Mouse (Mus musculus): ENCODE measurements around the gene Hopx. TPM values are rescaled to one million over a fixed set of nuclear protein-coding genes. Genes with fewer than 3 reads are reported as not detected.

Gene Hopx
- polyA plus RNA-seq, 1 experiment from 2014 or later = not detected

GRCm38 (mm10) chr5:77094510-77095491, 20.1 kb downstream of the Hopx start:
- Histone ChIP-seq H3K36me3 (no peaks in the 10 kb centered on the region), H3K9ac (peak overlapping the region; percentile 68), H3K4me1 (peaks cover 12% of the 10 kb centered on the region), H3K9me3 (replicated peaks) (no peaks in the 10 kb centered on the region), H3K4me2 (peak overlapping the region; percentile 94), H3K27me3 (replicated peaks) (peaks cover 48% of the 10 kb centered on the region), H3K27ac (no peak overlapping the region), H3K4me3 (peak overlapping the region; percentile 62)
- WGBS (ENCODE audit: insufficient replicate concordance) = 2% methylated on average over 69 of the region's 69 CpGs
- ATAC-seq = peak; percentile 60

DNA sequence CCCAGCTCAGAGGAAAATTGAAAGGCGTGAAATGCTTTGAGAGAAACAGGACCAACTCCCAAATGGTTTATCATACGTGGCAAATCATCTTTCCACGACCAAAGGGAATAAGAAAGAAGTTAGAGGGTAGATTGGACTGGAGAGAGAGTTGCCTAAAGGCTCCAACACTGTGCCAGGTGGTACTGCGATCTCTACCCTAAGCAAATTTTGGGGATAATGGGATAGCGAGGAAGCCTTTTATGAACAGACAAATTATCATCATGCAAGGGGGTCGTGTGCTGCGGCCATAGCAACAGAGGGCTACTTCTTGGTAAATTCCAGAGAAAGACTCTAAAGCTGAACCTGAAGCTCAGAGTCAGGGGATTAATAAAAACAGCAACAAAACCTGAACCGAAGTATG, 21.0 kb downstream of the Hopx start:
- H3K9me3 ChIP-seq (replicated peaks) = no peaks in the 10 kb centered on the region
- H3K36me3 ChIP-seq = no peaks in the 10 kb centered on the region
- peaks cover 12% of the 10 kb centered on the region for H3K4me1 ChIP-seq
- WGBS (ENCODE audit: insufficient replicate concordance) = 45% methylated on average over 8 of the region's 8 CpGs
- peak overlapping the region; percentile 62 for H3K4me3 ChIP-seq
- H3K9ac ChIP-seq = no peak overlapping the region
- peak overlapping the region; percentile 94 for H3K4me2 ChIP-seq
- no peak overlapping the region for H3K27ac ChIP-seq
- H3K27me3 ChIP-seq (replicated peaks) = peaks cover 45% of the 10 kb centered on the region
- no peak for ATAC-seq

DNA sequence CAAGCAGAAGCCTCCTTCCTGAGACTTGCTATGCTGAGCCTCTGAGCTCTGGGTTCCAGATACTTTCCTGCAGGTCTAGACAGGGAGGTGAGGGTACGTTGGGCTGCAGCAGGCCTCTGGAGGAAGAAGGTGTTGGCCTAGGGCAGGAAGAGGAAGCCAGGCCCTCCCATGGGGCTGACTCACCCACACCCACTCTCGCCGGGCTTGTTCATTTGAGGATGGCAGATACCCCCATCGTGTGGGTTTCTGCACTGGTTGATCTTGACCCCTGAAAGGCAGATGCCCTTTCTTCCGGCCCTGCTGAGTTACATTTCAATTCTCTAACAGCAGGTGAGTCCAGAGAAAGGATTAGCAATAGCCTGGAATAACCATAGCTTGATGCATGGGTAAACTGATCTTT, 22.4 kb downstream of the Hopx start:
- 34% methylated on average over 5 of the region's 5 CpGs for WGBS (ENCODE audit: insufficient replicate concordance)

DNA sequence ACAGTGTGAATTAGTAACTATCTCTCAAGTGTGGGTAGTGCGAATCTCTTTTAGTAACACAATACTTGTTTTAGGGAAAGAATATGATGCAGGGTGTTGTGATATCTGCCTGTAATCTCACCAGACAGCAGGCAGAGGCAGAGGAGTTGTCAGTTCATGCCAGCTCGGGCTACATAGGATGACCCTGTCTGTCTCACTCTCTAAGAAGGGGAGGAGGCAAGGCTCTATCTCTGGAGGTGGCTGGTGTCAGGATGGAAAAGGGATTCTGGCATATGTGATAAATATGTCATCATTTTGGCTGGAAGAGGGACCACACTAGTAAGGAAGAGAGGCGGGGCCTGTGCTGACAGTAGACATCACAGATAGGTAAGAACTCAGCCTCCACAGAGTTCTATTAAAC, 23.0 kb downstream of the Hopx start:
- Histone ChIP-seq H3K4me2 (no peak overlapping the region), H3K4me1 (peaks cover 12% of the 10 kb centered on the region), H3K27me3 (replicated peaks) (peaks cover 44% of the 10 kb centered on the region), H3K4me3 (no peak overlapping the region), H3K36me3 (no peaks in the 10 kb centered on the region), H3K27ac (no peak overlapping the region), H3K9ac (no peak overlapping the region), H3K9me3 (replicated peaks) (no peaks in the 10 kb centered on the region)
- 46% methylated on average over 3 of the region's 3 CpGs for WGBS (ENCODE audit: insufficient replicate concordance)
- no peak for ATAC-seq

More for the DNA sequence above, 22.4 kb downstream of the Hopx start:
- no peak for ATAC-seq
- no peaks in the 10 kb centered on the region for H3K36me3 ChIP-seq
- H3K27me3 ChIP-seq (replicated peaks) = peaks cover 45% of the 10 kb centered on the region
- no peak overlapping the region for H3K27ac ChIP-seq
- H3K4me2 ChIP-seq = no peak overlapping the region
- peaks cover 12% of the 10 kb centered on the region for H3K4me1 ChIP-seq
- no peaks in the 10 kb centered on the region for H3K9me3 ChIP-seq (replicated peaks)
- no peak overlapping the region for H3K4me3 ChIP-seq
- H3K9ac ChIP-seq = no peak overlapping the region

GRCm38 (mm10) chr5:77090521-77091096, 24.3 kb downstream of the Hopx start:
- 61% methylated on average over 5 of the region's 5 CpGs for WGBS (ENCODE audit: insufficient replicate concordance)
- no peaks in the 10 kb centered on the region for H3K9me3 ChIP-seq (replicated peaks)
- no peaks in the 10 kb centered on the region for H3K36me3 ChIP-seq
- H3K27ac ChIP-seq = no peak overlapping the region
- no peak overlapping the region for H3K9ac ChIP-seq
- peaks cover 12% of the 10 kb centered on the region for H3K4me1 ChIP-seq
- no peak for ATAC-seq
- peaks cover 32% of the 10 kb centered on the region for H3K27me3 ChIP-seq (replicated peaks)
- no peak overlapping the region for H3K4me2 ChIP-seq
- no peak overlapping the region for H3K4me3 ChIP-seq

DNA sequence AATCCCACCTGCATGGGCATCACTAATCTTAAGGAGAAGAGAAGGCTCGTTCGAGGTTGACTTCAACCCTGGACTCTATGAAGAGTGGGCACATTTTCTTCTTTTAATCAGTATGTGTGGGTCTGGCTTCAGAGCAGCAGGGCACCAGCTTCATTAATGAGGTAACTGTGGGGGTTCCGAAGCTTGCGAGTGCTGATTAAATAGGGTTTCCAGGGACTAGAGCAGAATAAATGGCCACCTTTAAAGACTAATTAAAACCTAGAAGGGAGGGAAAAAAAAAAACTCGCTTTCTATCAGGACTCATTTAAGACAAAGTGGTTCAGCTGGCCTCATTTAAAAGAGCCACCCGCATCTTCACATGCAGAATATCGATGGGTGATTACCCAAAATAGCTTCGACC, 25.0 kb downstream of the Hopx start:
- ATAC-seq = no peak
- no peaks in the 10 kb centered on the region for H3K36me3 ChIP-seq
- no peaks in the 10 kb centered on the region for H3K9me3 ChIP-seq (replicated peaks)
- H3K4me2 ChIP-seq = no peak overlapping the region
- WGBS (ENCODE audit: insufficient replicate concordance) = 66% methylated on average over 8 of the region's 8 CpGs
- H3K27ac ChIP-seq = no peak overlapping the region
- H3K4me1 ChIP-seq = peaks cover 9% of the 10 kb centered on the region
- H3K4me3 ChIP-seq = no peak overlapping the region
- no peak overlapping the region for H3K9ac ChIP-seq
- peaks cover 25% of the 10 kb centered on the region for H3K27me3 ChIP-seq (replicated peaks)

- Histone ChIP-seq H3K27ac (no peak overlapping the region), H3K9me3 (replicated peaks) (no peaks in the 10 kb centered on the region), H3K4me3 (no peak overlapping the region), H3K27me3 (replicated peaks) (peaks cover 19% of the 10 kb centered on the region), H3K36me3 (no peaks in the 10 kb centered on the region), H3K9ac (no peak overlapping the region), H3K4me2 (no peak overlapping the region), H3K4me1 (peaks cover 3% of the 10 kb centered on the region)
- no peak for ATAC-seq
- WGBS (ENCODE audit: insufficient replicate concordance) = 26% methylated on average over 1 of the region's 1 CpGs
Observed at GRCm38 (mm10) chr5:77089294-77089693, 25.6 kb downstream of the Hopx start.

DNA sequence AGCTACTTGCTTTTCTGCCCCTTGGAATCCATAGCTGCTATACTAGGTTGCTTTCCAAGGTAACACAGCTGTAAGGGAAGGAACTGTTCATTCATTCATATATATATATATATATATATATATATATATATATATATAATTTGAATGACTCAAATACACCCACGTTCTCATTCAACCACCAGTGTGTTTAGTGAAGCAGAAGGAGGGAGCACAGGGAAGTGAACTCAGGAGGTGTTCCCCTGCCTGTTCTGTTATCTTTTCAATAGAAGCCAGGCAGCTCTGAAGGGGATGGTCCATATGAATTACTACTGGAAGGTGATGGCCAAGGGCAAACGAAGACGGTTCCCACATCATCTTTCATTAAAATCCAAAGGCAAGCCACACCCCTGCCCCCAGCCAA, 27.8 kb downstream of the Hopx start:
- no peak overlapping the region for H3K4me2 ChIP-seq
- H3K4me3 ChIP-seq = no peak overlapping the region
- 50% methylated on average over 3 of the region's 3 CpGs for WGBS (ENCODE audit: insufficient replicate concordance)
- H3K27ac ChIP-seq = no peak overlapping the region
- no peak overlapping the region for H3K9ac ChIP-seq
- H3K36me3 ChIP-seq = no peaks in the 10 kb centered on the region
- H3K27me3 ChIP-seq (replicated peaks) = no peaks in the 10 kb centered on the region
- no peaks in the 10 kb centered on the region for H3K9me3 ChIP-seq (replicated peaks)
- no peak for ATAC-seq
- no peaks in the 10 kb centered on the region for H3K4me1 ChIP-seq

- Histone ChIP-seq H3K27ac (no peak overlapping the region), H3K4me1 (no peaks in the 10 kb centered on the region), H3K9me3 (replicated peaks) (no peaks in the 10 kb centered on the region), H3K9ac (no peak overlapping the region), H3K4me2 (no peak overlapping the region), H3K27me3 (replicated peaks) (no peaks in the 10 kb centered on the region), H3K36me3 (no peaks in the 10 kb centered on the region), H3K4me3 (no peak overlapping the region)
- ATAC-seq = no peak
- WGBS (ENCODE audit: insufficient replicate concordance) = 73% methylated on average over 7 of the region's 7 CpGs
Observed at GRCm38 (mm10) chr5:77086541-77086940, 28.4 kb downstream of the Hopx start.

GRCm38 (mm10) chr5:77085753-77086450, 29.0 kb downstream of the Hopx start:
- WGBS (ENCODE audit: insufficient replicate concordance) = 75% methylated on average over 10 of the region's 10 CpGs
- Histone ChIP-seq H3K9me3 (replicated peaks) (no peaks in the 10 kb centered on the region), H3K9ac (no peak overlapping the region), H3K4me1 (no peaks in the 10 kb centered on the region), H3K4me2 (no peak overlapping the region), H3K27ac (no peak overlapping the region), H3K4me3 (no peak overlapping the region), H3K36me3 (no peaks in the 10 kb centered on the region), H3K27me3 (replicated peaks) (no peaks in the 10 kb centered on the region)
- no peak for ATAC-seq

DNA sequence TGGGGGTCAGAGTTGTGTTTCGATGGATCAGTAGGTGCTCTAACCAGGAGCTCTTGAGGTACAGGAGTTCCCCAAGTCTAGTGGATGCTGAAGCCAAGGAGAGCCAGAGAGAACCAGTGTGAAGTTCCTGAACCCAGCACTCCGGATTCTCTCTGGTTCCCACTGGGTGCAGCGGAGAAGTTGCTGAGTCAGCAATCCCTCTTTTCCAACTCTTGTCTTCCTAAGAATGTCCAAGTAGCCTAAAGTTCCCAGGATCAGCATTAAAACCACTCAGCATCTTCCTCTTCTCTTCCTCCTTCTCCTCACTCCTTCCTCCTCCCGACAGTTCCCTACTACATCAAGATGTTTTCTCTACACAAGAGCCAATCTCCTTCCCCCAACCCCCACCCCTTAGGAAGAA, 30.5 kb downstream of the Hopx start:
- Histone ChIP-seq H3K4me1 (no peaks in the 10 kb centered on the region), H3K36me3 (no peaks in the 10 kb centered on the region), H3K9me3 (replicated peaks) (no peaks in the 10 kb centered on the region), H3K27me3 (replicated peaks) (no peaks in the 10 kb centered on the region), H3K4me3 (no peak overlapping the region), H3K27ac (no peak overlapping the region), H3K4me2 (no peak overlapping the region), H3K9ac (no peak overlapping the region)
- 69% methylated on average over 4 of the region's 4 CpGs for WGBS (ENCODE audit: insufficient replicate concordance)
- ATAC-seq = no peak

- H3K36me3 ChIP-seq = no peaks in the 10 kb centered on the region
- no peak overlapping the region for H3K4me2 ChIP-seq
- 66% methylated on average over 7 of the region's 7 CpGs for WGBS (ENCODE audit: insufficient replicate concordance)
- no peaks in the 10 kb centered on the region for H3K27me3 ChIP-seq (replicated peaks)
- H3K9me3 ChIP-seq (replicated peaks) = no peaks in the 10 kb centered on the region
- no peak overlapping the region for H3K9ac ChIP-seq
- no peak overlapping the region for H3K4me3 ChIP-seq
- ATAC-seq = no peak
- no peaks in the 10 kb centered on the region for H3K4me1 ChIP-seq
- no peak overlapping the region for H3K27ac ChIP-seq
Observed at GRCm38 (mm10) chr5:77082735-77083134, 32.2 kb downstream of the Hopx start.
